Mouse (Mus musculus) kidney, postnatal 10 days (tissue): ENCODE measurements around the gene Wipf3.
A peak's percentile ranks its signal among the peaks of the same experiment; 100 is the strongest.

Experiments used
- DNase-seq: peaks from one replicate; pipeline ENCODE4 v3.0.0; 2021; ENCODE audit warnings: mixed read lengths

The Wipf3 gene

DNA sequence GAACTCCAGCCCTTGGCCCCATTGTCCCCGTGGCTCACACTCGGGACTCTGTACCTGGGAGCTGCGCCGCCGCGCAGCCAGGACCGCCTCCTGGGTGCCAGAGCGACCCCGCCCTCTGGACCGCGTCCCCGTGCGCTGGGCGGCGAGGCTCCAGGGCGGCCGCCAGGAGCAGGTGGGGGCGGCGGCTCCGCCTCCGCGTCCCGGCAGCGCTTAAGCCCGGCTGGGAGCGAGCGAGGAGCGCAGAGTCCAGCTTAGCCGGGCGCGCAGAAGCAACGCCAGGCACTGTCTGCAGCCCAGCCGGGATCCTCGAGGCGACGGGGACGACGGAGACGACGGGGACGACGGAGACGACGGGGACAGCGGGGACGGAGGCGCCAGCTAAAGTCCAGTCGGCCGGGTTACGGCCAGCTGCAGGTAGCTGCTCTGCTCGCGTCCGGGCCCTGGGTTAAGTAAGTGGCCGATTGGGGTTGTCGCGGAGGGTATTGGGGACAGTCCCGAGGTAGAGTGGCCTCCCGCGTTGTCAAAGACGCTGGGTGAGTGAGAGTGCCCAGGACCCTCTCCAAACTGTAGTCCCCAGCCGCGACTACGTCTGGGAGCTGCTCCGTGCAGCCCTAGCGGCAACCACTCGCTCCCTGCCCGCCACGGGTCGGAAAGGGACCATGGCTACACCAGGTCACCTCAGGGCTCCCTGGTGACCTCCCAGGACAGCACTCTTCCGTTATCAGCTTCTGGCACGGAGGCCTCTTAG, at the start of gene Wipf3:
Gene Wipf3 (plus strand): TSS at position 157 of the 748 bp plus-strand sequence.
- peak; percentile 83 for DNase-seq

DNA sequence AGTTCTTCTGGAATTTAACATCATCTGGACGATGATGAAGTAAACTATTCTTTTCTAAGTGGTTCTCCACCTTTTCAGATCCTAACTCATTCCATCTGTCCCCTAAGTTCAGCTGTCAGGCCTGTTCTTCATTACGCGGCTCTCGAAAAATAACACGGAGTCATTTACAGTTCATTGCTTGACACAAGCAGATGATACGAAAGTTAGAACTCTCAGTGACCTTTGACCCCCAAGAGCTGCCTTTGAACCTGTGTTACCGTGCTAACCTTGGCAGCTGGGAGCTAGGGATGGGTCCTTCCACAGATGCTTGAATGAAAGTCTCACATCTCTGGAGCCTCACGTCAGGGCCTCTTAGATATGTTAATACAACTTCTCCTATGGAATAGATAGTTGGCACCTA, 46.8 kb upstream of the Wipf3 start:
- no peak for DNase-seq

DNA sequence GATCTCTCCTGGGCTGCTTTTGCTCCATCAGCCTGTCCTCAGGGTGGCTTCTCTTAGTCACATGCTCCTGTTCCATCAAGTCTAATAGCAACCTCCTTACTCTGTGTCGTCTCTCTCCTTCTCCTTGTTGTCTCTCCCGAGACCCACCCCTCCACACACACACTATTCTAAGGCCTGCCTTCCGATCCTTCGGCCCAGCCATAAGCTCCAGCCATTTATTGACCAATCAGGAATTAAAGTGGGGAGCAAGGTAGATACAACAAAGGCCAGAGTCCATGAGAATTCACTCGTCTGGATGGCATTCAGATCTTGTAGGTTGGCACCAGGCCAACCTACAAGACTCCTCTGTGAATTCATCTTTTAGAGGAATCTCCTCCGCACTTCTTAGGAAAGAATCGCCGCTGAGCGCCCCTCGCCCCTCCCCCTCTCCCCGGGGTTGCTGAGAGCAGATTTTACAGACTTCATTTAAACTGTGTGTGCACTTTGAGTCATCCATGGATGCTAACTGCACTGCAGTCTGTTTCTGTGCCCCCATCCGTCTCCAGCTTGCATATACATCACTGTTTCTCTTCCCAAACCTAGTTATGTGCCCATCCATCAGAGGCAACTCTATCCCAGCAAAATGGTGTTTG, 45.4 kb upstream of the Wipf3 start:
- DNase-seq, result peak; percentile 15

DNA sequence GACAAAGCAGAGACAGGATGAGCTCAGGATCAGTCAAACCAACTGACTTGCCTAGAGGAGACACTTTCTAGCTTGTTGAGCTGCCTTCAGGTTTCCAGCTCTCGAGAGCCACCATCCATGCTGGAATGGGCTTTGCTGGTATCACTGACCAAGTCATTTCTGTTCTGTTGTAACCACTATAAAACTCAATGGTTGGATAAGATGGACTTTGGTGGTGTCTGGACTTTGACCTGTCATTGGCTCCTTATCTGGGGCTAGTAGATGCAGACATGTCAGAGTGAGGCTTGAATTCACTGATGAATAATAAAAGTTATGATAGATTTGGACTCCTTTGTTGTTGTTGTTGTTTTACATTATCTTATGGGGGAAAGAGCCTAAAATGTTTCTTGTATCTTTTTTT, 44.6 kb upstream of the Wipf3 start:
- no peak for DNase-seq

- DNase-seq, result no peak
Measured at GRCm38 (mm10) chr6:54386429-54386828, 43.0 kb upstream of the Wipf3 start.

DNA sequence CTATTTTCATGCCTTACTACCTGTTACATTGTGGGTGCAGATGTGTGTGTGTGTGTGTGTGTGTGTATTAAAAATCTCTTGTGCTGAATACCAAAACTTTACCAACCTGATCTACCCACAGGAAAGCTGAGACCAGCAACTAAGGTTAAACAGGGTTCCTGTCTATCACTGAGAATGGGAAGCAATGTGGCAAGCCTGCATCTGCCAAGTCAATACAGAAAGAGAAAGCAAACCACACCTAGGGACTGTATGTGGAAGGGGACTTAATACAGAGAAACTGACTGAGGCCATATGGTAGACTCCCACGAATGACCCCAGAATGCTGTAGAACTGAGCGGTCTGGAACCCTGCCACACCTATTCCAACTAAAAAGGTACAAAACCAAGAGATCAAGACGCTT, 42.4 kb upstream of the Wipf3 start:
- DNase-seq, result no peak

DNA sequence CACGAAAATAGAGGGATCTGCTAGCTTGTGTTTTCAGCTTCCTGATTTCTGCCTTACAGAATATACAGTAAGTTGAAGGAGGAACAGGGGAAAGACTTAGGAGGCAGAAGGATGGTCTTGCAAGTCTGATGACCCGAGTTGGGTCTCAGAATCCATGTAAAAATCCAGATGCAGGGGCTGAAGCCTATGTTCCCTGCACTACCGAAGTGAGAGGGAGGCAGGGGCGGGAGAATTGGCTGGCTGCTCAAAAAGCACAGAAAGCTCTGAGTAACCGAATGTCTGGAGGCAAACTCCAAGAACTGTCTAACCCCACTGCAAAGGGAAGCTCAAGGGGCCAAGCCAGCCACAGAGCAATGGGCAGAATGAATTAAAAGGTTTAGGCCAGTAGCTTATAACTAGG, 41.7 kb upstream of the Wipf3 start:
- DNase-seq, result no peak

- DNase-seq, result no peak
Measured at GRCm38 (mm10) chr6:54388690-54389275, 40.6 kb upstream of the Wipf3 start.

DNA sequence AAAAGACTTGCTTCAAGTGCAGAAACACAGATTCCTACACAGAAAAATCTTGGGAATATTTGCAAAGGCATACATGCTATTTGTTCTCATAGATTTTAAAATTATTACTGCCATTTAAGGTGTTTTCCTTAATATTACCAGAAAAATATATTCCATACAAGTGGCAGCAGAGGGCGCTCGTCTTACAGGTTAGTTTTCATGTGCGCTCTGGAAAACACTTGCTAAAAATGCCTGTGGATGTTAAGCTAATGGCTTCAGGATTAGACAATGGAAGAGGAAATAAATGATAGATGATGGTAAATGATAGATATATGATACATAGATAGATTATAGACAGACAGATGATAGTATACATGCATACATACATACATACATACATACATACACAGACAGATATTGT, 37.6 kb upstream of the Wipf3 start:
- peak; percentile 78 for DNase-seq

GRCm38 (mm10) chr6:54393886-54394285, 35.5 kb upstream of the Wipf3 start:
- DNase-seq, result peak; percentile 33

GRCm38 (mm10) chr6:54399194-54399923, 30.0 kb upstream of the Wipf3 start:
- DNase-seq, result peak; percentile 18

- DNase-seq, result no peak
Measured at GRCm38 (mm10) chr6:54401503-54401902, 27.9 kb upstream of the Wipf3 start.

- DNase-seq, result no peak
Measured at GRCm38 (mm10) chr6:54404916-54405315, 24.5 kb upstream of the Wipf3 start.

DNA sequence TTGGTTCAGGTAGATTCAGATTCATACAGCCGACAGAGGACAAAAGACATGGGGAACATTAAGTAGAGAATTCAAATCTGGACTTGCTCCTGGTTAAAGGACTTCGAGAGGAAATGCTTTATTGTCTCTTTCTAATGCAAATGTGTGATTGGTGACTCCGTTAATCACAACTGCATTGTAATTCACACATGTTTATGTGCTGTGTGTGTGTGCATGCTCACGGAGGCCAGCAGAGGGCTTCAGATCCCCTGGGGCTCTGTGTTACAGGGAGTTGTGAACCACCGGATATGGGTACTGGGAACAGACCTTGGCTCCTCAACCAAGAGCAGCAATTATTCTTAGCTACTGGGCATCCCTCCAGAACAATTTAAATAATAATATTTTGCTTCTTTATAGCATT, 23.3 kb upstream of the Wipf3 start:
- DNase-seq, result no peak

DNA sequence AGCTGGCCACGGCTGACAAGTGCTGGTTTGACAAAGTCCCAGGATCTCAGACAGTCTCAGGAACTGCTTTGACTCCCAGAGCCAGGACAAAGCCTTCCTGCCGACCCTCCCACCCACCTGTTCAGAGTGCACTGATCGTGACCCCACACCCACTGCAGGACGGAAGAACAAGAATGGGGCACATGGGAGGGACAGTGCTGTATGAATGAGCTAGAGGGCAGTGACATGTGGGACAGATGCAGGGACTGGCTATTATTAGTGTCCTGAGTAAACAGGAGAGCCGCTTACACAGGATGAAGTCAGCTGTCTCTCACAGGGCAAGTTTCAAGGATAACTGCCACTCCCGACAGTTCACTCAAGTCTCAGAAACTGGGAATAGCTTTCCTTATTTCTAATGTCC, 20.1 kb upstream of the Wipf3 start:
- no peak for DNase-seq

DNA sequence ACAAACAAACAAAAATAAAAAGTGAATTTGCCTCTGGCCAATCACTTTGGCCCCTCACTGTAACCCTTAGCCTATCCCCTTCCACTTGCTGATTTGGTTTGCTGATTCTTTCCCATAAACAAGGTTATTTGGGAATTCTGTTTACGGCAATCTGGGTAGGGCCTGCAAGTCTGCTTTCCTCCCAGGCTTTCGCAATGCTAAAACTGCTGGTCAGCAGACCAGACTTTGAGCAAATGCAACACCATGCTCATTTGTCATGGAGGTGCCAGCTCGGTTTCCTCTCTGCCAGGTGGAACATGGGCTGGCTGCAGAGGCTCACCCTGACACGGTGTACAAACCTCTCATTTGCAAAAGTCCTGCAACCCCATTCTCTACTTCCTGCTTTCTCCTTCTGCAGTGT, 19.0 kb upstream of the Wipf3 start:
- no peak for DNase-seq

- no peak for DNase-seq
Measured at GRCm38 (mm10) chr6:54411591-54411990, 17.8 kb upstream of the Wipf3 start.

DNA sequence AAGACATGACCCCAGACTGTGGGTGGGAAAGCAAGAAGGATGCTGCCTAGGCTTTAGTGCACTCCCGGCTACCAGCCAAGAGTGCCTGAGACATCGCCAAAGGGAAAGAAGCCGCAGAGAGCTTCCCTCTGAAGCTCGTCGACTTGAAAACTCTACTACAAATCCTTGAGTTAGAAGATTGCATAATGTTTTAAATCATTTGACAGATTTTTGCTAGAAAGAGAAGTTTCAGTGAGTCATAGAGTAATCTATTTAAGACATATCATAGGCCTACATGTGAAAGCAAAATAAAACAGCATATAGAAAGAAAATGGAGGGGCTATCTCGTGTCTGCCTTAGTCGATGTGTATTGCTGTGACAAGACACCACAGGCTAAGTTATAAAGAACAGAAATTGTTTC, 16.5 kb upstream of the Wipf3 start:
- DNase-seq, result peak; percentile 26

- DNase-seq, result no peak
Measured at GRCm38 (mm10) chr6:54425230-54425629, 4.2 kb upstream of the Wipf3 start.

GRCm38 (mm10) chr6:54428850-54429446, 455 bp upstream of the Wipf3 start:
- DNase-seq, result no peak

GRCm38 (mm10) chr6:54430221-54430620, 818 bp downstream of the Wipf3 start:
- DNase-seq, result no peak

GRCm38 (mm10) chr6:54431761-54432160, 2.4 kb downstream of the Wipf3 start:
- no peak for DNase-seq

DNA sequence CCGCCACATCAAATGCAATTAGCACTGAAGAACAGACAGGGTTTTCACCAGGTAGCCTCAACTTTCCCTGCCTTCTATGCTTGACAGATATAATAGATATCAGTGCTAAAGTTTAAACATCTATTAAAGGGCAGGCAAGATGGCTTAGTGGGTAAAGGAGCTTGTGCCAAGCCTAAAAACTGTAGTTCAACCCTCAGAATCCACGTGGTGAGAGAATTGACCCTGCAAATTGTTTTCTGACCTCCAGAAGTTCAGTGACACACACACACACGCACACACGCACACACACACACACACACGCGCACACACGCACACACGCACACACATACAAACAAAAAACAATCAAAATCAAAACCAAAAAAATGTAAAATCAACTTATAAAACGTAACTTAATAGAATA, 2.8 kb downstream of the Wipf3 start:
- DNase-seq, result no peak
